Mouse (Mus musculus): ENCODE measurements at regions not wholly inside any gene's neighbourhood (a gene's known extent, or its start where the extent isn't known, plus 50 kb on each side); places are given as distances from the start of the nearest gene placed in this dataset.

DNA sequence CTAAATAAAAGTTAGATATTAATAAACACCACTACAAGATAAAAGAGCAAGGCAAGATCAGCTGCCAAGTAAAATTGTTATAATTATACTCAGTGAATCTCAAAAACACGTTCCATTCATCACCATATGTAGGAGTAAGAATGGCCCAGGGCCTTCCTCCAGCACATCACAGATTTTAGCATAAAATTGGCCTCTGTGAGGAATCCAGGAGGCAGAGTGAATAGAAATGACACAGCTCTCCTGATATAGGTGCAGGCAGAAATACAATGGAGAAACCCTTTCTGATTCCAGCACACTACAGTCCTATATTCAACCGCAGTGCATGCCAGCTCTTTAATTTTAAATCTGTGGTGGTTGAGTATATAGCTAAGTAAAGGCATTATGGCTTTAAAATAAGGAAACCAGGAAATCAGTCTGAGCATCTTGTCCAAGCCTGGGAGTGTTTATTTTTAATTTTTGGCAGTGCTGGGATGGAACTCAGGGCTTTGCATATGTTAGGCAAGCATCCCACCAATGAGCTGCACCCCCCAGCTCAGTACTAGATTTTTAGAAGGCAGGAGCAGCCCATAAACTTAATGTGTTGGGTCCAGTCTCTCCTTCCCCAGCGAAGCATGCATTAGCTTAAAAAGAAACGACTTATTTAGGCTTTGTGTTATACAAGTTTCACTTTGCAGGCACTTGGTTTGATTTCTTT lies 158.3 kb upstream of the Ptprz1 start:
- no peak overlapping the region for H3K9ac ChIP-seq (replicated peaks; ENCODE audit: low read length)
- WGBS = 84% methylated on average over 4 of the region's 4 CpGs
- TF ChIP-seq CTCF (IDR thresholded peaks at IDR 0.05; ENCODE audit: low read depth) = no peak
- H3K27ac ChIP-seq = no peak overlapping the region
- no peaks in the 10 kb centered on the region for H3K36me3 ChIP-seq (ENCODE audit: insufficient read depth, low read length)
- no peak for ATAC-seq
- 0 out of 2 replicates have a peak, but pooled peaks cover 4% of the 10 kb centered on the region for H3K4me1 ChIP-seq (ENCODE audit: insufficient read depth, low read length)
- no peaks in the 10 kb centered on the region for H3K27me3 ChIP-seq (ENCODE audit: insufficient read depth, low read length)
- no peak for DNase-seq (ENCODE audit: low spot score)
- no peak overlapping the region for H3K4me2 ChIP-seq (ENCODE audit: low read depth, low read length)
- no peaks in the 10 kb centered on the region for H3K9me3 ChIP-seq (ENCODE audit: low read length)
- no peak overlapping the region for H3K4me3 ChIP-seq (ENCODE audit: low read length)

DNA sequence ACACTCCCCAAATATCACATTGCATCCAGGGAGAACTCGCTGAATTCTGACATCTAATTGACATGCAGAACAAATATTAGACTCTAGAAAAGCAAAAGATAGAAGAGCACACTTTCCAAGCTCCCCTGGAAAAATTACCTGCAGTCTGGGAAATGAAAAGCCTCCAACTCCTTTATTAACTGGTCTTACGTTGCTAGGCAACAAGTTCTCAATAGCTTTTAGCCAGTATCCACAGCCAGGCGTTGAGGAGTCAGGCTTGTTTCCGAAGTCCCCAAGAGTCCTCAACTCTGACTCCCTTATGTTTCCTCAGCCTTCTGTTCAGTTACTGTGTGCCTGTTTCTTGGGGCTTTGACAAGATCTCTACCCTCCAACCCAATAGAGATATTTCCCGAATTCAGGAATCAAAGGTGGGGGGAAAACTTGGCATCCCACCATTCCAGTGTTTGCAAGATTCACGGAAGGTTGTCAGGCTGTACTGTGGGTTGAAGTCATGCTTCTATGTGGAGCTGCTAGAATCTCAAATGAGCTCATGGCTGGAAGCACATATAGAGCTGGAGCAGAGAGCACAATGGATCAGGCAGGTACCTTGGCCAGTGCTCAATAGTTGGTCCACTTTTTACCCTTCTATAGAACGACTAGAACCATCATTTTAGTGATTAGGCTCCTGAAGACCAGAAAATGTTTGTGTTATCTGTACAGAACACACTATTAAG lies 159.0 kb upstream of the Ptprz1 start:
- 0 out of 2 replicates have a peak, but pooled peaks cover 4% of the 10 kb centered on the region for H3K4me1 ChIP-seq (ENCODE audit: insufficient read depth, low read length)
- H3K9ac ChIP-seq (replicated peaks; ENCODE audit: low read length) = 0 out of 2 replicates have a peak overlapping the region, but pooled peaks have one; percentile 2
- TF ChIP-seq CTCF (IDR thresholded peaks at IDR 0.05; ENCODE audit: low read depth) = no peak
- peak overlapping the region; percentile 43; the same call in 1 of the 2 replicates for H3K27ac ChIP-seq
- H3K4me3 ChIP-seq (ENCODE audit: low read length) = no peak overlapping the region
- WGBS = 31% methylated on average over 7 of the region's 7 CpGs
- H3K27me3 ChIP-seq (ENCODE audit: insufficient read depth, low read length) = no peaks in the 10 kb centered on the region
- H3K4me2 ChIP-seq (ENCODE audit: low read depth, low read length) = peak overlapping the region; percentile 27; the same call in 1 of the 2 replicates
- H3K36me3 ChIP-seq (ENCODE audit: insufficient read depth, low read length) = no peaks in the 10 kb centered on the region
- no peaks in the 10 kb centered on the region for H3K9me3 ChIP-seq (ENCODE audit: low read length)
- peak; percentile 63 for DNase-seq (ENCODE audit: low spot score)
- ATAC-seq = peak; percentile 82

DNA sequence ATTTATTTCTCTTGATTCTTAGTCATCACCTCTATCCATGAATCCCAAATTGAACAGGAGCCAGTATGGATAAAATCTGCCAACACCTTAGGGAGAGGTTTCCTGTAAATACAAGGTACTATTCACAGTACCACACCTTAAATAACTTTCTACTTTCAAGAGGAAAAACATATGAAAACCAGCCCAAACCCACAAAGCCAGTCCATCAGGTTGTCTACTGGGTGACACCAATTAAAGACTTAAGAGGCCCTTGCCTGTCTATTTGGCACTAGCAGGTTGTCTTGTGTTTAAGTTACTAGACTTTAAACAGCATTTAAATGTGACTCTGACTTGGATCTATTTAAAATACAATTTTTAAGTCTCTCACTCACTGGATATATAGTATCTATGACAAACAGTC lies 177.1 kb upstream of the Ptprz1 start:
- no peaks in the 10 kb centered on the region for H3K4me1 ChIP-seq (ENCODE audit: insufficient read depth, low read length)
- H3K27me3 ChIP-seq (ENCODE audit: insufficient read depth, low read length) = no peaks in the 10 kb centered on the region
- no peak for TF ChIP-seq CTCF (IDR thresholded peaks at IDR 0.05; ENCODE audit: low read depth)
- no peak overlapping the region for H3K9ac ChIP-seq (replicated peaks; ENCODE audit: low read length)
- no peak overlapping the region for H3K4me3 ChIP-seq (ENCODE audit: low read length)
- H3K9me3 ChIP-seq (ENCODE audit: low read length) = no peaks in the 10 kb centered on the region
- DNase-seq (ENCODE audit: low spot score) (no peak), ATAC-seq (no peak)
- H3K4me2 ChIP-seq (ENCODE audit: low read depth, low read length) = no peak overlapping the region
- H3K36me3 ChIP-seq (ENCODE audit: insufficient read depth, low read length) = no peaks in the 10 kb centered on the region
- no peak overlapping the region for H3K27ac ChIP-seq

DNA sequence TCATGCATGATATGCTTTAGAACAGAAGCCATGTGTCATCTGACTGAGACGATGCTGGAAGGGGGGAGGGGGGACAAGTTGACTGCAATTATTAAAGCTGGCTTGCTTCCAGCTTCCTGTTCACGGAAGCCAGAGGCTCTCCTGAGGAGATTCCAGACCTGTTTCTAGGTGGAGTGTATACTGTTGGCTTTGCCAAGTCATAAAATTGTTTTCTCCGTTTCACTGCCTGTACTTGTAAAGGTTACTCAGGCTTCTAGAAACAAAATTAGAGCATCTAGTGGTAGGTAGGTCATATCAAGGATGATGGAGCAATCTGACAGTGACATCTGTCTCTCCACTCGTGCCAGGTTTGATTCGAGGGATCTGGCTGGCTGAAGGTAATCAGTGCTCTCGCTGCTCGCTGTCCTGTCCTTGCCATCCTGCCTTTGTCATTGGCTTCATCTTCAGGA lies 186.6 kb upstream of the Ptprz1 start:
- no peak for TF ChIP-seq CTCF (IDR thresholded peaks at IDR 0.05; ENCODE audit: low read depth)
- Histone ChIP-seq H3K4me1 (ENCODE audit: insufficient read depth, low read length) (no peaks in the 10 kb centered on the region), H3K36me3 (ENCODE audit: insufficient read depth, low read length) (no peaks in the 10 kb centered on the region), H3K9ac (replicated peaks; ENCODE audit: low read length) (no peak overlapping the region), H3K9me3 (ENCODE audit: low read length) (no peaks in the 10 kb centered on the region), H3K27ac (no peak overlapping the region), H3K4me3 (ENCODE audit: low read length) (no peak overlapping the region), H3K27me3 (ENCODE audit: insufficient read depth, low read length) (no peaks in the 10 kb centered on the region), H3K4me2 (ENCODE audit: low read depth, low read length) (no peak overlapping the region)
- DNase-seq (ENCODE audit: low spot score) (peak; percentile 88), ATAC-seq (peak; percentile 94)
- WGBS = 36% methylated on average over 7 of the region's 7 CpGs

DNA sequence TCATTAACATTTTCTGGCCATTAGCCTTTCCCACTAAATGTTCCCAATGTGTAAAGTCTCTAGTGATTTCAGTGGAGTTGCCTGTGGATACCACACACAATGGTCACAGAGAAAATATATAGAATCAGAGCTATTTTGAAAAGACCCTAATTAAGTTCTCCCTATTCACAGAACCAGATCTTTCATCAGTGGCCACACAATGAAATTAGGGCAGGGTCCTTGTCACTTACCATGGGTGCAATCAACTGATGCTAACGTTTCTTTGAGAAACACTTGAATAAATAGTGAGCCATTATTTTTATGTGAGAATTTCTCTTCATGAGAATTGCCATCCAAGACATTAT lies 200.7 kb upstream of the Ptprz1 start:
- no peak for DNase-seq (ENCODE audit: low spot score)
- Histone ChIP-seq H3K36me3 (ENCODE audit: insufficient read depth, low read length) (no peaks in the 10 kb centered on the region), H3K27ac (no peak overlapping the region), H3K4me1 (ENCODE audit: insufficient read depth, low read length) (no peaks in the 10 kb centered on the region), H3K4me3 (ENCODE audit: low read length) (no peak overlapping the region), H3K9me3 (ENCODE audit: low read length) (no peaks in the 10 kb centered on the region), H3K4me2 (ENCODE audit: low read depth, low read length) (no peak overlapping the region), H3K9ac (replicated peaks; ENCODE audit: low read length) (no peak overlapping the region), H3K27me3 (ENCODE audit: insufficient read depth, low read length) (no peaks in the 10 kb centered on the region)
- no peak for TF ChIP-seq CTCF (IDR thresholded peaks at IDR 0.05; ENCODE audit: low read depth)
- ATAC-seq = no peak
- 23% methylated on average over 1 of the region's 1 CpGs for WGBS

DNA sequence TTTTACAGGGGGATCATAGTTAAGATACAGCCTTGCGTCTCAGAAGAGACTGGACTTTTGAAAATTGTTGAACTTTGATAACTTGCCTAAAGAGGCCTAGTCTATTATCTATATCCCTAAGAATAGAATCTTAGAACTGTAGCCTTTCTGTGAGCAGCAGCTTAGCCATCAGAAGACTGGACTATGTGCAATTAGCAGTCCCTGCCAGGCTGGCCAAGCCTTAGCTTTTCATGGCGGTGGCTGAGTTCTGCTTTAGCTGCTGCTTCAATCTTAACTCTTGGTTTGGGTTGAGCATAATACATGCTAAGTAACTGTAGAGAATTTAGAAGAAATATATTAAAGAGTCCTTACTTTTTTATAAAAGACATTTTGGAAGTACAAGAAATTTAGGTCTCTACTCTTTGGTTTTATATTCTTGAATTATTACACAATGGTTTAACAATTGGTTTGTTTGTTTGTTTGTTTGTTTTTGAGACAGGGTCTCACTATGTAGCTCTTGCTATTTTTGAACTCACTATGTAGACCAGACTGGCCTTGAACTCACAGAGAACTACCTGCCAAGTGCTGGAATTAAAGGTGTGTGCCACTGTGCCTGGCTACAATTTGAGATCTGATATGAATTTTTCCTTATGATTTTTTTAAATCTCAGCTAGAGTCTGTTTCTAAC lies 201.2 kb upstream of the Ptprz1 start:
- Histone ChIP-seq H3K9ac (replicated peaks; ENCODE audit: low read length) (no peak overlapping the region), H3K4me2 (ENCODE audit: low read depth, low read length) (no peak overlapping the region), H3K27ac (no peak overlapping the region), H3K27me3 (ENCODE audit: insufficient read depth, low read length) (no peaks in the 10 kb centered on the region), H3K4me3 (ENCODE audit: low read length) (no peak overlapping the region), H3K36me3 (ENCODE audit: insufficient read depth, low read length) (no peaks in the 10 kb centered on the region), H3K9me3 (ENCODE audit: low read length) (no peaks in the 10 kb centered on the region), H3K4me1 (ENCODE audit: insufficient read depth, low read length) (no peaks in the 10 kb centered on the region)
- no peak for TF ChIP-seq CTCF (IDR thresholded peaks at IDR 0.05; ENCODE audit: low read depth)
- DNase-seq (ENCODE audit: low spot score) (no peak), ATAC-seq (no peak)
- 84% methylated on average over 2 of the region's 2 CpGs for WGBS

Measured in hindbrain, postnatal 0 days (tissue).